Mouse (Mus musculus) heart, postnatal 0 days (tissue): ENCODE data around the gene 4632433K11Rik. TPM values are rescaled to one million over a fixed set of nuclear protein-coding genes. Genes with fewer than 3 reads are reported as not detected.
A peak's percentile ranks its signal among the peaks of the same experiment; 100 is the strongest.
"Not testable (repeated sequence)": the region's sequence is repeated elsewhere in the genome, so short reads cannot be mapped to it uniquely, and the experiment has no call there.

ENCODE experiments used
- ATAC-seq: fragments of 200-750 bp; cut with Nextera tagmentation; 2 replicates; pipeline ENCODE4 v1.8.0; 2017; ENCODE audit warnings: low read depth, moderate number of reproducible peaks, moderate library complexity; ENCODE audit not compliant: insufficient read depth
- DNase-seq: peaks from one replicate; pipeline ENCODE4 v3.0.0-alpha.2; 2016; ENCODE audit warnings: low spot score
- H3K27ac ChIP-seq: fragments of 300-500 bp; sonication (generic); 2 replicates; pipeline ENCODE4 v1.5.1; 2014; ENCODE audit warnings: low read depth, mild to moderate bottlenecking
- H3K27me3 ChIP-seq: fragments of 300-500 bp; sonication (generic); 2 replicates; pipeline ENCODE4 v1.6.1; 2014; ENCODE audit warnings: low read length, mixed read lengths; ENCODE audit not compliant: control insufficient read depth, insufficient read depth
- H3K36me3 ChIP-seq: fragments of 300-500 bp; sonication (generic); replicated peaks from 2 replicates; pipeline ENCODE4 v1.6.1; 2014; ENCODE audit warnings: low read length, mixed read lengths; ENCODE audit not compliant: control insufficient read depth, insufficient read depth
- H3K4me1 ChIP-seq: fragments of 300-500 bp; sonication (generic); 2 replicates; pipeline ENCODE4 v1.6.1; 2014; ENCODE audit warnings: antibody characterized with exemption; ENCODE audit not compliant: control insufficient read depth, insufficient read depth
- H3K4me2 ChIP-seq: fragments of 300-500 bp; sonication (generic); 2 replicates; pipeline ENCODE4 v1.6.1; 2014; ENCODE audit warnings: low read depth, mild to moderate bottlenecking, low read length, moderate library complexity
- H3K4me3 ChIP-seq: fragments of 300-500 bp; sonication (generic); 2 replicates; pipeline ENCODE4 v1.5.1; 2014; ENCODE audit warnings: low read depth, low read length
- H3K9ac ChIP-seq: fragments of 300-500 bp; sonication (generic); replicated peaks from 2 replicates; pipeline ENCODE4 v1.6.1; 2014; ENCODE audit warnings: low read depth, low read length, mixed read lengths
- H3K9me3 ChIP-seq: fragments of 300-500 bp; sonication (generic); replicated peaks from 2 replicates; pipeline ENCODE4 v1.6.1; 2016; ENCODE audit warnings: low read length; ENCODE audit not compliant: control insufficient read depth
- CTCF ChIP-seq: IDR thresholded peaks from 2 replicates; pipeline ENCODE4 v1.5.1; 2016; ENCODE audit warnings: antibody characterized with exemption, control low read depth, low read depth
- EP300 ChIP-seq: IDR thresholded peaks from 2 replicates; pipeline ENCODE4 v1.6.1; 2016; ENCODE audit warnings: antibody characterized with exemption, low read depth
- WGBS: fragments of 180-500 bp; shearing (Covaris S2); extraction: QIAGEN DNeasy Blood & Tissue Kit; methylation state at CpG from one replicate; pipeline ENCODE4 v1.1.7; 2014; 5-methylcytosine and 5-hydroxymethylcytosine counted together
- polyA plus RNA-seq: library from polyadenylated mRNA; unstranded; fragments of >200 nt; fragmentation: Nextera tagmentation; extraction: Ambion mirVana; gene quantifications from 2 replicates; pipeline ENCODE4 v1.2.1, GENCODE M21; 2015
- total RNA-seq: library from RNA; depleted of rRNA; stranded (reverse); fragments of >200 nt; gene quantifications from 2 replicates; pipeline ENCODE4 v1.2.3, GENCODE M21; 2014; ENCODE audit warnings: low replicate concordance

4632433K11Rik gene
- total and polyA plus RNA-seq, 2 experiments from 2014 or later: 0.99 TPM; not detected in 1

DNA sequence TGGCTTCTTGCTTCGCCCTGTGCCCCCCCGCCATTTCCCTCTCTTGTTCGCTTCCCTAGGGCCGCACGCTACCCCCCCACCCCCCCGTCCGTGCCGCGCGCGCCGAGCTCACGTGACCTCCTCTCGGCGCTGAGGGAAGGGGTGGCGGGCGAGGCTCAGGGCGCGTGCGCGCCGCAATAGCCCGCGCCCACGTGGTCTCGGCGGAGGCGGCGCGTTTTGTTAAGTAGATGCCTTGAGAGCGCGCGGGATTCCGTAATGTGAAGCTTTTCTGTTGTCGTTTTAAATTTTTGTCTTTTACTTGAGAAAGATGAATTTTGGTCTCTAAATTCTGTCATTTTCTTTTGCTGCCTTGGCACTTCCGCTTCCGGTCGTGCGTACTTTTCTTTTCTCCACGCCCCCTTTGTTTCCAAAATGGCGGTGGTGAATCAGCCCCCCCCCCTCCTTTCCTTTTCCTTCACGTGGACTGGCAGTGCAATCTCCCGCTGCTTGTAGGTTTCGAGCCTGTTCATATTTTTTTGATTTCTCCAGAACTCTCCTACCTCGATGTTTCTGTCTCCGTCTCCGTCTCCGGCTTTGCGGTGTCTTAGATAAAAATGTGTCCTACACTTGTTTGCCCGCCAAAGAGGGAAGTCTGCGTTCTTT is 28.6 kb downstream of the 4632433K11Rik start:
- H3K4me2 ChIP-seq: peak overlapping the region; percentile 99
- no peaks in the 10 kb centered on the region for H3K9me3 ChIP-seq
- WGBS: under 1% methylated on average over 43 of the region's 51 CpGs
- H3K36me3 ChIP-seq: peaks cover 20% of the 10 kb centered on the region
- DNase-seq (peak; percentile 80), ATAC-seq (peak; percentile 47)
- peak overlapping the region; percentile 89 for H3K9ac ChIP-seq
- peaks cover 21% of the 10 kb centered on the region for H3K4me1 ChIP-seq
- peak overlapping the region; percentile 69 for H3K4me3 ChIP-seq
- TF ChIP-seq CTCF: no peak
- peak; percentile 53; the same call in 1 of the 2 replicates for TF ChIP-seq EP300
- H3K27me3 ChIP-seq: peaks cover 10% of the 10 kb centered on the region
- peak overlapping the region; percentile 100 for H3K27ac ChIP-seq

DNA sequence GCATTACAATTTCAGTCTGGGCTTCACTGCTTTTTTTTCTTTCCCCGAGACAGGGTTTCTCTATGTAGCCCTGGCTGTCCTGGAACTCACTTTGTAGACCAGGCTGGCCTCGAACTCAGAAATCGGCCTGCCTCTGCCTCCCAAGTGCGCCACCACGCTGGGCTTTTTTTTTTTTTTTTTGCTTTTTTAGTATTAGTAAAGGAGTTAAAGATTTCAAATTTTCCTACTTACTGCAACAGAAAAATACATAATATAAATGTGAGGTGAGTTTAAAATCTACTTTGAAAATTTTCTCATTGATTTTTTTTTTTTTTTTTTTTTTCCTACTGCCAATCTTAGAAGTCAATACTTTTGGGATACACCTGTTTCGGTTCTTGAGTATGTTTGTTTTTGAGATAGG is 31.0 kb downstream of the 4632433K11Rik start:
- DNase-seq (no peak), ATAC-seq (no peak)
- 87% methylated on average over 6 of the region's 6 CpGs for WGBS
- H3K4me2 ChIP-seq: no peak overlapping the region
- H3K27me3 ChIP-seq: no peaks in the 10 kb centered on the region
- H3K9ac ChIP-seq: no peak overlapping the region
- no peak overlapping the region for H3K27ac ChIP-seq
- peaks cover 44% of the 10 kb centered on the region for H3K36me3 ChIP-seq
- no peak overlapping the region for H3K4me3 ChIP-seq
- H3K9me3 ChIP-seq: no peaks in the 10 kb centered on the region
- peaks cover 21% of the 10 kb centered on the region for H3K4me1 ChIP-seq
- no peak for TF ChIP-seq EP300
- TF ChIP-seq CTCF: no peak

DNA sequence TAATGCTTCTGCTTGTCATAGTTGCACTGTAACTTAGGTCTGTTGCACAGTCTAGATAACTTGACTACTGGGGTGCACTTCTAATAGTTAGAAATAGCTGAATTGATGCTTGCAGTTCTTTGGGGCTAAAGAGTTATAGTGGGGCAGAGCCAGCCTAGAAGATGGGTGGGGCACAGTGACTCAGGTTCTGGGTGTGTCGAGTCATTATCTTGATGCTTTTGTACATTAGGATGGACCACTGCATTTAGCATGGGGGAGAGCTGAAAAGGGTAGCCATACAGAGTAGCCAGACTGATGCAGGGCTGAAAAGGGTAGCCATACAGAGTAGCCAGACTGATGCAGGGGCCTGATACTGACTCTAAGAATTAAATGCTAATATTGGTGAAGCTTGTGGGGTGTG is 39.7 kb downstream of the 4632433K11Rik start:
- H3K4me3 ChIP-seq: no peak overlapping the region
- no peak for ATAC-seq

DNA sequence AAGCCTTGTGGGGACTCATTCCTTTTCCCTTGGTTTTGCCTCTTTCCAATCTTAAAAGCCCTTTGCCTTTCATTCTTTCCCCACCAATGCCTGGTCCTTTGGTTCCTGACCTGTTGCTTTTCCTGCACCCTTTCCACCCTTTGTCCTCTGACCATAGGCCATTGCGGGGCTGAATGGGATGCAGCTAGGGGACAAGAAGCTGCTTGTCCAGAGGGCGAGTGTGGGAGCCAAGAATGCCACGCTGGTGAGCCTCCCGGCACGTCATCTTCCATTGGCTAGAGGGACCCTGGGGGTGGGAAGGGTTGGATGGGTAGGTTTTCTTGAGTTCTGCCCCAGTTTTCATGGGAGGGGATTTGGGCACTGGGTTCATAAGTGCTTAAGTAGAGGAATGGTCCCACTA is 41.1 kb downstream of the 4632433K11Rik start:
- Histone ChIP-seq H3K4me2 (no peak overlapping the region), H3K36me3 (peaks cover 88% of the 10 kb centered on the region), H3K27ac (no peak overlapping the region), H3K9me3 (no peaks in the 10 kb centered on the region), H3K4me3 (no peak overlapping the region), H3K9ac (no peak overlapping the region), H3K4me1 (no peaks in the 10 kb centered on the region), H3K27me3 (no peaks in the 10 kb centered on the region)
- TF ChIP-seq CTCF: no peak
- no peak for TF ChIP-seq EP300
- ATAC-seq (no peak), DNase-seq (no peak)
- WGBS: 84% methylated on average over 5 of the region's 5 CpGs

More for the DNA sequence above, 39.7 kb downstream of the 4632433K11Rik start:
- Histone ChIP-seq H3K4me2 (no peak overlapping the region), H3K4me1 (no peaks in the 10 kb centered on the region), H3K36me3 (peaks cover 97% of the 10 kb centered on the region), H3K9me3 (no peaks in the 10 kb centered on the region), H3K27ac (no peak overlapping the region), H3K27me3 (no peaks in the 10 kb centered on the region), H3K9ac (no peak overlapping the region)
- TF ChIP-seq EP300: no peak
- TF ChIP-seq CTCF: no peak
- DNase-seq: no peak
- 55% methylated on average over 1 of the region's 1 CpGs for WGBS

- ATAC-seq (no peak), DNase-seq (no peak)
- no peak overlapping the region for H3K9ac ChIP-seq
- H3K4me3 ChIP-seq: no peak overlapping the region
- no peak overlapping the region for H3K4me2 ChIP-seq
- 71% methylated on average over 2 of the region's 2 CpGs for WGBS
- peaks cover 69% of the 10 kb centered on the region for H3K36me3 ChIP-seq
- peaks cover 11% of the 10 kb centered on the region; the same call in 1 of the 2 replicates for H3K4me1 ChIP-seq
- no peak overlapping the region for H3K27ac ChIP-seq
- no peaks in the 10 kb centered on the region for H3K9me3 ChIP-seq
- TF ChIP-seq EP300 (no peak), CTCF (no peak)
- no peaks in the 10 kb centered on the region for H3K27me3 ChIP-seq
Measured at GRCm38 (mm10) chr7:5076931-5077330, 43.0 kb downstream of the 4632433K11Rik start.

- H3K36me3 ChIP-seq: peaks cover 52% of the 10 kb centered on the region
- peak overlapping the region; percentile 97 for H3K27ac ChIP-seq
- H3K27me3 ChIP-seq, ATAC-seq, H3K9me3 ChIP-seq, DNase-seq: not testable (repeated sequence)
- peak overlapping the region; percentile 80 for H3K4me2 ChIP-seq
- peak overlapping the region; percentile 92 for H3K4me3 ChIP-seq
- peak overlapping the region; percentile 95; the same call in 1 of the 2 replicates for H3K9ac ChIP-seq
- 46% methylated on average over 9 of the region's 13 CpGs for WGBS
- H3K4me1 ChIP-seq: peaks cover 16% of the 10 kb centered on the region; the same call in 1 of the 2 replicates
Measured at GRCm38 (mm10) chr7:5079365-5080009, 45.6 kb downstream of the 4632433K11Rik start.
